Mouse (Mus musculus): ENCODE measurements at regions not wholly inside any gene's neighbourhood (a gene's known extent, or its start where the extent isn't known, plus 50 kb on each side); places are given as distances from the start of the nearest gene placed in this dataset.

GRCm38 (mm10) chr2:21048996-21049395 is 80.3 kb upstream of the Arhgap21 start:
- Histone ChIP-seq H3K9me3 (replicated peaks; ENCODE audit: control insufficient read depth, insufficient read depth, low read length, poor library complexity, severe bottlenecking) (no peaks in the 10 kb centered on the region), H3K9ac (ENCODE audit: low read depth, poor library complexity, severe bottlenecking) (no peak overlapping the region), H3K4me1 (ENCODE audit: control insufficient read depth, insufficient read depth, low read length) (no peaks in the 10 kb centered on the region), H3K4me3 (ENCODE audit: low read depth, low read length) (no peak overlapping the region), H3K27me3 (ENCODE audit: control insufficient read depth, insufficient read depth, low read length, poor library complexity, severe bottlenecking) (no peaks in the 10 kb centered on the region), H3K36me3 (ENCODE audit: control insufficient read depth, insufficient read depth, low read length, poor library complexity, severe bottlenecking) (no peaks in the 10 kb centered on the region), H3K27ac (ENCODE audit: insufficient read depth, low read length) (no peak overlapping the region)
- no peak for TF ChIP-seq POLR2A (IDR thresholded peaks at IDR 0.05; ENCODE audit: insufficient read depth, low read length)
- no peak for TF ChIP-seq CTCF (IDR thresholded peaks at IDR 0.05; ENCODE audit: low read depth, low read length)
- TF ChIP-seq EP300 (IDR thresholded peaks at IDR 0.05; ENCODE audit: insufficient read depth, low read depth, low read length) = no peak

- Histone ChIP-seq H3K9me3 (replicated peaks; ENCODE audit: control insufficient read depth, insufficient read depth, low read length, poor library complexity, severe bottlenecking) (no peaks in the 10 kb centered on the region), H3K4me3 (ENCODE audit: low read depth, low read length) (no peak overlapping the region), H3K4me1 (ENCODE audit: control insufficient read depth, insufficient read depth, low read length) (no peaks in the 10 kb centered on the region), H3K27ac (ENCODE audit: insufficient read depth, low read length) (no peak overlapping the region), H3K9ac (ENCODE audit: low read depth, poor library complexity, severe bottlenecking) (no peak overlapping the region), H3K36me3 (ENCODE audit: control insufficient read depth, insufficient read depth, low read length, poor library complexity, severe bottlenecking) (no peaks in the 10 kb centered on the region), H3K27me3 (ENCODE audit: control insufficient read depth, insufficient read depth, low read length, poor library complexity, severe bottlenecking) (no peaks in the 10 kb centered on the region)
- TF ChIP-seq EP300 (IDR thresholded peaks at IDR 0.05; ENCODE audit: insufficient read depth, low read depth, low read length) (no peak), POLR2A (IDR thresholded peaks at IDR 0.05; ENCODE audit: insufficient read depth, low read length) (no peak)
Observed at GRCm38 (mm10) chr2:21048226-21048625, 79.5 kb upstream of the Arhgap21 start.

- Histone ChIP-seq H3K4me1 (ENCODE audit: control insufficient read depth, insufficient read depth, low read length) (no peaks in the 10 kb centered on the region), H3K9me3 (replicated peaks; ENCODE audit: control insufficient read depth, insufficient read depth, low read length, poor library complexity, severe bottlenecking) (no peaks in the 10 kb centered on the region), H3K9ac (ENCODE audit: low read depth, poor library complexity, severe bottlenecking) (no peak overlapping the region), H3K27me3 (ENCODE audit: control insufficient read depth, insufficient read depth, low read length, poor library complexity, severe bottlenecking) (no peaks in the 10 kb centered on the region), H3K27ac (ENCODE audit: insufficient read depth, low read length) (no peak overlapping the region), H3K36me3 (ENCODE audit: control insufficient read depth, insufficient read depth, low read length, poor library complexity, severe bottlenecking) (no peaks in the 10 kb centered on the region), H3K4me3 (ENCODE audit: low read depth, low read length) (no peak overlapping the region)
- TF ChIP-seq CTCF (IDR thresholded peaks at IDR 0.05; ENCODE audit: low read depth, low read length) (no peak), EP300 (IDR thresholded peaks at IDR 0.05; ENCODE audit: insufficient read depth, low read depth, low read length) (no peak), POLR2A (IDR thresholded peaks at IDR 0.05; ENCODE audit: insufficient read depth, low read length) (no peak)
Observed at GRCm38 (mm10) chr2:21046503-21047116, 77.9 kb upstream of the Arhgap21 start.

- TF ChIP-seq EP300 (IDR thresholded peaks at IDR 0.05; ENCODE audit: insufficient read depth, low read depth, low read length) = no peak
- no peak for TF ChIP-seq POLR2A (IDR thresholded peaks at IDR 0.05; ENCODE audit: insufficient read depth, low read length)
- TF ChIP-seq CTCF (IDR thresholded peaks at IDR 0.05; ENCODE audit: low read depth, low read length) = no peak
- Histone ChIP-seq H3K9me3 (replicated peaks; ENCODE audit: control insufficient read depth, insufficient read depth, low read length, poor library complexity, severe bottlenecking) (no peaks in the 10 kb centered on the region), H3K9ac (ENCODE audit: low read depth, poor library complexity, severe bottlenecking) (no peak overlapping the region), H3K27me3 (ENCODE audit: control insufficient read depth, insufficient read depth, low read length, poor library complexity, severe bottlenecking) (no peaks in the 10 kb centered on the region), H3K4me3 (ENCODE audit: low read depth, low read length) (no peak overlapping the region), H3K36me3 (ENCODE audit: control insufficient read depth, insufficient read depth, low read length, poor library complexity, severe bottlenecking) (no peaks in the 10 kb centered on the region), H3K4me1 (ENCODE audit: control insufficient read depth, insufficient read depth, low read length) (no peaks in the 10 kb centered on the region), H3K27ac (ENCODE audit: insufficient read depth, low read length) (no peak overlapping the region)
Observed at GRCm38 (mm10) chr2:21044781-21045180, 76.1 kb upstream of the Arhgap21 start.

- Histone ChIP-seq H3K9ac (ENCODE audit: low read depth, poor library complexity, severe bottlenecking) (no peak overlapping the region), H3K36me3 (ENCODE audit: control insufficient read depth, insufficient read depth, low read length, poor library complexity, severe bottlenecking) (no peaks in the 10 kb centered on the region), H3K9me3 (replicated peaks; ENCODE audit: control insufficient read depth, insufficient read depth, low read length, poor library complexity, severe bottlenecking) (no peaks in the 10 kb centered on the region), H3K4me3 (ENCODE audit: low read depth, low read length) (no peak overlapping the region), H3K27me3 (ENCODE audit: control insufficient read depth, insufficient read depth, low read length, poor library complexity, severe bottlenecking) (no peaks in the 10 kb centered on the region), H3K27ac (ENCODE audit: insufficient read depth, low read length) (no peak overlapping the region), H3K4me1 (ENCODE audit: control insufficient read depth, insufficient read depth, low read length) (no peaks in the 10 kb centered on the region)
- TF ChIP-seq POLR2A (IDR thresholded peaks at IDR 0.05; ENCODE audit: insufficient read depth, low read length) (no peak), CTCF (IDR thresholded peaks at IDR 0.05; ENCODE audit: low read depth, low read length) (no peak), EP300 (IDR thresholded peaks at IDR 0.05; ENCODE audit: insufficient read depth, low read depth, low read length) (no peak)
Observed at GRCm38 (mm10) chr2:21044007-21044406, 75.3 kb upstream of the Arhgap21 start.

GRCm38 (mm10) chr2:21043302-21043701 is 74.6 kb upstream of the Arhgap21 start:
- Histone ChIP-seq H3K9ac (ENCODE audit: low read depth, poor library complexity, severe bottlenecking) (no peak overlapping the region), H3K4me3 (ENCODE audit: low read depth, low read length) (no peak overlapping the region), H3K4me1 (ENCODE audit: control insufficient read depth, insufficient read depth, low read length) (no peaks in the 10 kb centered on the region), H3K36me3 (ENCODE audit: control insufficient read depth, insufficient read depth, low read length, poor library complexity, severe bottlenecking) (no peaks in the 10 kb centered on the region), H3K27me3 (ENCODE audit: control insufficient read depth, insufficient read depth, low read length, poor library complexity, severe bottlenecking) (no peaks in the 10 kb centered on the region), H3K27ac (ENCODE audit: insufficient read depth, low read length) (no peak overlapping the region), H3K9me3 (replicated peaks; ENCODE audit: control insufficient read depth, insufficient read depth, low read length, poor library complexity, severe bottlenecking) (no peaks in the 10 kb centered on the region)
- no peak for TF ChIP-seq EP300 (IDR thresholded peaks at IDR 0.05; ENCODE audit: insufficient read depth, low read depth, low read length)
- TF ChIP-seq CTCF (IDR thresholded peaks at IDR 0.05; ENCODE audit: low read depth, low read length) = no peak
- no peak for TF ChIP-seq POLR2A (IDR thresholded peaks at IDR 0.05; ENCODE audit: insufficient read depth, low read length)

Data from ES-Bruce4 (cell line).